Mouse (Mus musculus) liver, embryonic 14.5 days (tissue): ENCODE data around the gene Slc25a36.

Experiments used
- CTCF ChIP-seq: IDR thresholded peaks from 2 replicates; pipeline ENCODE4 v1.5.1; 2016; ENCODE audit warnings: antibody characterized with exemption, low read depth, control low read depth
- EP300 ChIP-seq: IDR thresholded peaks from 2 replicates; pipeline ENCODE4 v1.6.1; 2016; ENCODE audit warnings: antibody characterized with exemption, low read depth

DNA sequence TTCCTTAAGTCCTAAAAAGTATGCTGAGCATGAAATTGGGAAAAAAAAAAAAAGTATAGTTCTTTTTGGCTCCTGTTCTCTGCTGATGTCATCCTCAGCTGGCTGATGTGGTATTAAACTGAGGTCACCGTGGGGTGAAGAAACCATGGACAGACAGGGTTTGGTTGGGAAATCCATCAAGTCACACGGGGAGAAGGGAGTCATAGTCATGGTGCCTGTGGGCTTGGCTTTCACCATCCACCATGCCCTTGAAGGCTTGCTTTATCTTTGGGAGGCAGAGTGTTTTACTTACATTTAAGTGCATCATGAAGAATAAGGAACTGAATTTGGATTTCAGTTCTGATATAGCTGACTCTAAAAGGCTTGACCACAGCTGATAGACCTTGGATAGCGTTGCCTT, 72.9 kb downstream of the Slc25a36 start:
- TF ChIP-seq CTCF, result no peak
- no peak for TF ChIP-seq EP300
